Comparison of ENCODE assay signal across 8 mouse cellular contexts in genomic region chr11:101190913-101191907, GRCm38 (mm10). TPM values are rescaled to one million over a fixed set of nuclear protein-coding genes. Genes with fewer than 3 reads are reported as not detected.
DNase-seq lines count a peak whose midpoint lies in the region; ATAC-seq and TF ChIP-seq lines count a peak whose summit lies in the region.

No protein-coding gene starts in this region.

- no peaks in the 10 kb centered on the region; the same call in 1 of the 2 replicates for H3K4me1 ChIP-seq in hindbrain, embryonic 11.5 days (replicated peaks; ENCODE audit: control insufficient read depth, insufficient read depth, low read length)
- H3K4me1 ChIP-seq in midbrain, embryonic 15.5 days = peaks cover 17% of the 10 kb centered on the region
- no peaks in the 10 kb centered on the region for H3K4me1 ChIP-seq in forebrain, postnatal 0 days (ENCODE audit: insufficient read depth)

- WGBS in hindbrain, embryonic 11.5 days = 54% methylated on average over 17 of the region's 17 CpGs
- WGBS in midbrain, embryonic 15.5 days = 49% methylated on average over 17 of the region's 17 CpGs
- WGBS in forebrain, postnatal 0 days = 56% methylated on average over 17 of the region's 17 CpGs

- H3K4me3 ChIP-seq in layer of hippocampus, adult 2 months = no peak overlapping the region
- H3K4me3 ChIP-seq in hindbrain, embryonic 11.5 days (ENCODE audit: low read depth, low read length) = no peak overlapping the region
- H3K4me3 ChIP-seq in midbrain, embryonic 15.5 days = no peak overlapping the region
- no peak overlapping the region for H3K4me3 ChIP-seq in forebrain, postnatal 0 days (ENCODE audit: low read depth, low read length)

- no peak overlapping the region for H3K4me2 ChIP-seq in hindbrain, embryonic 11.5 days (replicated peaks; ENCODE audit: low read depth, low read length)
- no peak overlapping the region for H3K4me2 ChIP-seq in midbrain, embryonic 15.5 days
- no peak overlapping the region for H3K4me2 ChIP-seq in forebrain, postnatal 0 days (ENCODE audit: low read depth)

- ATAC-seq in hindbrain, embryonic 11.5 days (ENCODE audit: low FRiP score) = no peak
- ATAC-seq in midbrain, embryonic 15.5 days (replicated peaks) = no peak
- no peak for ATAC-seq in forebrain, postnatal 0 days

- no peak for DNase-seq in layer of hippocampus, adult 2 months (ENCODE audit: low spot score in 2 of 2)
- DNase-seq in layer of hippocampus, adult 11-12 months (ENCODE audit: low spot score) = no peak
- peak; percentile 78 for DNase-seq in cerebellum, adult 9-11 months
- DNase-seq in hindbrain, embryonic 11.5 days (ENCODE audit: low spot score) = peak; percentile 13
- no peak for DNase-seq in adrenal gland, postnatal 25 days
- DNase-seq in retina, postnatal 1 day = no peak
- DNase-seq in forebrain, postnatal 0 days = no peak

- peak overlapping the region; percentile 83 for H3K27ac ChIP-seq in layer of hippocampus, adult 2 months
- no peak overlapping the region; the same call in 1 of the 2 replicates for H3K27ac ChIP-seq in hindbrain, embryonic 11.5 days (ENCODE audit: low read depth, low read length)
- peak overlapping the region; percentile 54; the same call in 1 of the 2 replicates for H3K27ac ChIP-seq in midbrain, embryonic 15.5 days
- no peak overlapping the region for H3K27ac ChIP-seq in forebrain, postnatal 0 days (ENCODE audit: low read depth, low read length)

- no peaks in the 10 kb centered on the region for H3K36me3 ChIP-seq in hindbrain, embryonic 11.5 days (ENCODE audit: control insufficient read depth, insufficient read depth, low read length)
- H3K36me3 ChIP-seq in midbrain, embryonic 15.5 days (replicated peaks) = 0 out of 2 replicates have a peak, but pooled peaks cover 5% of the 10 kb centered on the region
- H3K36me3 ChIP-seq in forebrain, postnatal 0 days (ENCODE audit: insufficient read depth) = peaks cover 16% of the 10 kb centered on the region

- H3K9me3 ChIP-seq in hindbrain, embryonic 11.5 days (ENCODE audit: control insufficient read depth, low read length) = no peaks in the 10 kb centered on the region
- H3K9me3 ChIP-seq in midbrain, embryonic 15.5 days = no peaks in the 10 kb centered on the region
- no peaks in the 10 kb centered on the region for H3K9me3 ChIP-seq in forebrain, postnatal 0 days (ENCODE audit: low read length)

- H3K9ac ChIP-seq in hindbrain, embryonic 11.5 days (ENCODE audit: low read depth, low read length) = no peak overlapping the region
- no peak overlapping the region for H3K9ac ChIP-seq in midbrain, embryonic 15.5 days
- H3K9ac ChIP-seq in forebrain, postnatal 0 days = no peak overlapping the region

- TF ChIP-seq CTCF in layer of hippocampus, adult 2 months (conservative IDR thresholded peaks at IDR 0.05) = no peak
- TF ChIP-seq CTCF in forebrain, postnatal 0 days (IDR thresholded peaks at IDR 0.05; ENCODE audit: low read depth) = no peak

- H3K27me3 ChIP-seq in hindbrain, embryonic 11.5 days (ENCODE audit: control insufficient read depth, insufficient read depth, low read length) = no peaks in the 10 kb centered on the region
- H3K27me3 ChIP-seq in midbrain, embryonic 15.5 days (replicated peaks) = no peaks in the 10 kb centered on the region
- H3K27me3 ChIP-seq in forebrain, postnatal 0 days (ENCODE audit: insufficient read depth, low read length) = no peaks in the 10 kb centered on the region

RNA-seq across cellular contexts. Expression of gene Ccr10, which starts 16.0 kb away (rescaled TPM):
- not detected for total RNA-seq in layer of hippocampus, adult 2 months (2021)
- polyA plus RNA-seq in hindbrain, embryonic 11.5 days (2014; fragmentation: Nextera tagmentation; extraction: Ambion mirVana) = 0.19 TPM in 1 of 2 replicates, not detected in the other
- polyA plus RNA-seq in midbrain, embryonic 15.5 days (2015; fragmentation: Nextera tagmentation; extraction: Ambion mirVana) = 0.31 and 0.36 TPM in 2 replicates
- total RNA-seq in adrenal gland, postnatal 25 days (2021) = 0.18 TPM in 1 of 2 replicates, not detected in the other
- 0.23 and 0.52 TPM in 2 replicates for total RNA-seq in forebrain, postnatal 0 days (2014; rRNA removed)
- 0.15 and 0.24 TPM in 2 replicates for polyA plus RNA-seq in forebrain, postnatal 0 days (2015; fragmentation: Nextera tagmentation; extraction: Ambion mirVana)

RNA-seq across cellular contexts. Expression of gene Plekhh3, which starts 20.1 kb away (rescaled TPM):
- total RNA-seq in layer of hippocampus, adult 2 months (2021) = 10 to 100 TPM; 14.5 to 15.4 TPM
- 7.7 and 8.2 TPM in 2 replicates for polyA plus RNA-seq in hindbrain, embryonic 11.5 days (2014; fragmentation: Nextera tagmentation; extraction: Ambion mirVana)
- 8.5 and 9.9 TPM in 2 replicates for polyA plus RNA-seq in midbrain, embryonic 15.5 days (2015; fragmentation: Nextera tagmentation; extraction: Ambion mirVana)
- 31.1 and 36.4 TPM in 2 replicates for total RNA-seq in adrenal gland, postnatal 25 days (2021)
- 9.2 and 10.2 TPM in 2 replicates for total RNA-seq in forebrain, postnatal 0 days (2014; rRNA removed)
- 4.9 and 5.3 TPM in 2 replicates for polyA plus RNA-seq in forebrain, postnatal 0 days (2015; fragmentation: Nextera tagmentation; extraction: Ambion mirVana)

RNA-seq across cellular contexts. Expression of gene Cntnap1, which starts 20.9 kb away (rescaled TPM):
- total RNA-seq in layer of hippocampus, adult 2 months (2021) = 100 to 1,000 TPM; 169 to 171 TPM
- 0.29 and 0.39 TPM in 2 replicates for polyA plus RNA-seq in hindbrain, embryonic 11.5 days (2014; fragmentation: Nextera tagmentation; extraction: Ambion mirVana)
- polyA plus RNA-seq in midbrain, embryonic 15.5 days (2015; fragmentation: Nextera tagmentation; extraction: Ambion mirVana) = 3.4 and 3.8 TPM in 2 replicates
- 6.6 and 9.1 TPM in 2 replicates for total RNA-seq in adrenal gland, postnatal 25 days (2021)
- 3.0 and 3.5 TPM in 2 replicates for total RNA-seq in forebrain, postnatal 0 days (2014; rRNA removed)
- 0.35 and 1.1 TPM in 2 replicates for polyA plus RNA-seq in forebrain, postnatal 0 days (2015; fragmentation: Nextera tagmentation; extraction: Ambion mirVana)

RNA-seq across cellular contexts. Expression of gene Ezh1, which starts 35.1 kb away (rescaled TPM):
- total RNA-seq in layer of hippocampus, adult 2 months (2021) = 10 to 100 TPM; 73.6 to 81.8 TPM
- polyA plus RNA-seq in hindbrain, embryonic 11.5 days (2014; fragmentation: Nextera tagmentation; extraction: Ambion mirVana) = 11.1 and 11.5 TPM in 2 replicates
- polyA plus RNA-seq in midbrain, embryonic 15.5 days (2015; fragmentation: Nextera tagmentation; extraction: Ambion mirVana) = 27.4 and 30.7 TPM in 2 replicates
- total RNA-seq in adrenal gland, postnatal 25 days (2021) = 37.3 and 49.6 TPM in 2 replicates
- 25.6 and 27.7 TPM in 2 replicates for total RNA-seq in forebrain, postnatal 0 days (2014; rRNA removed)
- 18.8 and 22.5 TPM in 2 replicates for polyA plus RNA-seq in forebrain, postnatal 0 days (2015; fragmentation: Nextera tagmentation; extraction: Ambion mirVana)

RNA-seq across cellular contexts. Expression of gene Tubg2, which starts 35.5 kb away (rescaled TPM):
- total RNA-seq in layer of hippocampus, adult 2 months (2021) = 10 to 100 TPM; 40.2 to 44.5 TPM
- polyA plus RNA-seq in hindbrain, embryonic 11.5 days (2014; fragmentation: Nextera tagmentation; extraction: Ambion mirVana) = 5.5 and 5.7 TPM in 2 replicates
- polyA plus RNA-seq in midbrain, embryonic 15.5 days (2015; fragmentation: Nextera tagmentation; extraction: Ambion mirVana) = 60.8 and 62.7 TPM in 2 replicates
- 5.7 and 6.4 TPM in 2 replicates for total RNA-seq in adrenal gland, postnatal 25 days (2021)
- 23.2 and 28.6 TPM in 2 replicates for total RNA-seq in forebrain, postnatal 0 days (2014; rRNA removed)
- 59.9 and 69.7 TPM in 2 replicates for polyA plus RNA-seq in forebrain, postnatal 0 days (2015; fragmentation: Nextera tagmentation; extraction: Ambion mirVana)

Comparison
In these comparisons a context has a peak if more than half of its experiments do, and no peak if none do; other contexts are left out.
1. DNase-seq: peak in cerebellum, adult 9-11 months (single experiment) and hindbrain, embryonic 11.5 days (single experiment); none in layer of hippocampus, adult 2 months (0 of 2), layer of hippocampus, adult 11-12 months (single experiment), adrenal gland, postnatal 25 days (single experiment), retina, postnatal 1 day (single experiment) and forebrain, postnatal 0 days (single experiment).
2. H3K27ac ChIP-seq: peak in layer of hippocampus, adult 2 months (single experiment) and midbrain, embryonic 15.5 days (single experiment); none in hindbrain, embryonic 11.5 days (single experiment) and forebrain, postnatal 0 days (single experiment).
3. RNA of gene Cntnap1, which starts 20.9 kb away (total RNA-seq): 169 to 171 TPM in layer of hippocampus, adult 2 months; 6.6 to 9.1 TPM in adrenal gland, postnatal 25 days and 3.0 to 3.5 TPM in forebrain, postnatal 0 days; every median in the first group is over 10 times any median in the second.